Mouse (Mus musculus): ENCODE measurements at regions not wholly inside any gene's neighbourhood (a gene's known extent, or its start where the extent isn't known, plus 50 kb on each side); places are given as distances from the start of the nearest gene placed in this dataset.

DNA sequence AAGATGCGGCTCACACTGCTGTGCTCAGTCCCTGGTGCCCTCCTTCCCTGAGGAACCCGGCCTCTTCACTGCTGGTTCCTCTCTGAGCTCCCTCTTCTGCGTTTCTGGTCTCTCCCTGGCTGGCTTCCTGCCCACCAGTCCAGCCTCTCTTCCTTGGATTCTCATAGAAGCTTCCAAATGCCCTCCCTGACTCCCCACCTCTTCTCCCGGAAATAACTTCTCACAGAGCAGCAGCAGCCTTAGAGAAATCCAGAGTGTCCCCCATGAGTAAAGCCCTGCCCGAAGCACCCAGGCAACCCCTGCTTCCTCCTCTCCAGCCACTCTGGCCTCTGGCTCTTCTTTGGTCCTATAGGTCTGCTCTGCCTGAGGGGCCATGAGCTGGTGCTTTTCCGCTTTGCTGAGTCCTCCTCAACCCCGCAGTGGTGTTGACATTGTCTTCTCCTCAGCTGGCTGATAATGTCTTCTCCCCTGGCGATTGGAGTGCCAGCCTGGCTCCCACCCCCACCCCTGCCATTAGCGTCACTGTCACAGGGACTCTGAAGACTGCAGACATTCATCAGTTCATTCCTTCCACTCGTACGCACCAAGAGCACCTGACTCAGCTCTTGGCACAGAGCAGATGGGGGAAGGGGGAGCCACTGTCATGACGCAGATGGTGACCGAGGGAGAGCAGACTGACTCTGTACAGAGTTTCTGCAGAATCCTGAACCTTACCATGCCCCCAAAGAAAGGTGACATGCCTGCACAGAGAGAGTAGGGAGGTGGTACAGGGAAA is 247.1 kb downstream of the Matn1 start:
- Histone ChIP-seq H3K4me1 (replicated peaks; ENCODE audit: control insufficient read depth, insufficient read depth, low read length) (peaks cover 7% of the 10 kb centered on the region), H3K9ac (replicated peaks; ENCODE audit: low read depth, low read length) (no peak overlapping the region), H3K4me2 (ENCODE audit: low read length) (no peak overlapping the region), H3K4me3 (replicated peaks; ENCODE audit: low read length) (no peak overlapping the region), H3K27ac (ENCODE audit: low read length) (no peak overlapping the region), H3K9me3 (ENCODE audit: control insufficient read depth, low read length) (no peaks in the 10 kb centered on the region; the same call in 1 of the 2 replicates), H3K36me3 (ENCODE audit: control insufficient read depth, insufficient read depth) (no peaks in the 10 kb centered on the region), H3K27me3 (replicated peaks; ENCODE audit: control insufficient read depth, insufficient read depth, low read length) (no peaks in the 10 kb centered on the region)
- WGBS: 54% methylated on average over 13 of the region's 13 CpGs
- 0 out of 2 replicates have a peak, but pooled peaks have one; percentile 26 for ATAC-seq

DNA sequence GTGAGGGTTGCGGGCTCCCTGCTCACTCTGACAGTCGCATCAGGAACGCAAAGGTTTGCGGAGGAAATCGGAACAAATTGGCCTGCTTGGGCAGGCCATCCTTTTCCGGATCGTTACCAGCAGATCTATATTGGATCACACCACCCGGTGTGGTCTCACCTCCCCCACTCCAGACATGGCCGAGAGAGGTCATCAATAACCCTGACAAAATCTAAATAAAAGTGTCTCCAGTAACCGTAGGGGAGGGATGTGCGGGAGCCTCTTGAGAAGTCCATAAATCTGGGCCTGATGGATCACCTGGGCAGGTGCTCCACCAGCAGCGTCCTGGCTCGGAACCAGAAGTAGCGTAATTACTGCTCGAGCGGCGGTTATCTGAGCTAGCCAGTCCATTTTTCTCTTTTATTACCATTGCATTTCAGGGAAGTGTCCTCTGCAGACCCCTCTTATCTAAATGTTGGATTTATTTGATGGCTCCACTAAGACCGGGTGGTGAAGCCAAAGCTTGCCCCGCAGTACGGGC is 249.8 kb downstream of the Matn1 start:
- Histone ChIP-seq H3K4me1 (replicated peaks; ENCODE audit: control insufficient read depth, insufficient read depth, low read length) (peaks cover 7% of the 10 kb centered on the region), H3K4me2 (ENCODE audit: low read length) (no peak overlapping the region), H3K27ac (ENCODE audit: low read length) (no peak overlapping the region), H3K4me3 (replicated peaks; ENCODE audit: low read length) (no peak overlapping the region), H3K9me3 (ENCODE audit: control insufficient read depth, low read length) (no peaks in the 10 kb centered on the region; the same call in 1 of the 2 replicates), H3K36me3 (ENCODE audit: control insufficient read depth, insufficient read depth) (no peaks in the 10 kb centered on the region), H3K27me3 (replicated peaks; ENCODE audit: control insufficient read depth, insufficient read depth, low read length) (no peaks in the 10 kb centered on the region), H3K9ac (replicated peaks; ENCODE audit: low read depth, low read length) (no peak overlapping the region)
- ATAC-seq: no peak
- WGBS: 93% methylated on average over 20 of the region's 20 CpGs

DNA sequence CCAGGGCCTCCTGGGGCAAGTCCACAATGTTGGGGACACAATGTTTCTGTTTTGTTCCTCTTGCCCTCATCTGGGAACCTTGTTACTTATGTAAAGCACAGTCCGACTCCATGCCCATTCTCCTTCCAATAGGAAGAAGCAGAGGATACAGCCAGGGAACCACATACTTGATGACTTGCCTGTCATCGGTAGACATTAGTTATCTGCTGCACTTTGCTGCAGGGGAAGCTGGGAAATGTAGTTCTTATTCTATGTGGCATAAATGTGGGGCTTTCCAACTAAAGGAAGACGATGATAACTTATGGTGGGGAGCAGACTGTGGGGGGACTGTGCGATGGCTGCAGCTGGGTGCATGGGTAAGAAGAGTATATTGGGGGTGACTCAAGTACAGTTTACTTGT is 252.0 kb downstream of the Matn1 start:
- H3K4me2 ChIP-seq (ENCODE audit: low read length): no peak overlapping the region
- 88% methylated on average over 4 of the region's 4 CpGs for WGBS
- no peak overlapping the region for H3K27ac ChIP-seq (ENCODE audit: low read length)
- no peaks in the 10 kb centered on the region for H3K27me3 ChIP-seq (replicated peaks; ENCODE audit: control insufficient read depth, insufficient read depth, low read length)
- H3K36me3 ChIP-seq (ENCODE audit: control insufficient read depth, insufficient read depth): no peaks in the 10 kb centered on the region
- H3K4me3 ChIP-seq (replicated peaks; ENCODE audit: low read length): no peak overlapping the region
- H3K4me1 ChIP-seq (replicated peaks; ENCODE audit: control insufficient read depth, insufficient read depth, low read length): peaks cover 5% of the 10 kb centered on the region
- no peak overlapping the region for H3K9ac ChIP-seq (replicated peaks; ENCODE audit: low read depth, low read length)
- ATAC-seq: no peak
- no peaks in the 10 kb centered on the region for H3K9me3 ChIP-seq (ENCODE audit: control insufficient read depth, low read length)

DNA sequence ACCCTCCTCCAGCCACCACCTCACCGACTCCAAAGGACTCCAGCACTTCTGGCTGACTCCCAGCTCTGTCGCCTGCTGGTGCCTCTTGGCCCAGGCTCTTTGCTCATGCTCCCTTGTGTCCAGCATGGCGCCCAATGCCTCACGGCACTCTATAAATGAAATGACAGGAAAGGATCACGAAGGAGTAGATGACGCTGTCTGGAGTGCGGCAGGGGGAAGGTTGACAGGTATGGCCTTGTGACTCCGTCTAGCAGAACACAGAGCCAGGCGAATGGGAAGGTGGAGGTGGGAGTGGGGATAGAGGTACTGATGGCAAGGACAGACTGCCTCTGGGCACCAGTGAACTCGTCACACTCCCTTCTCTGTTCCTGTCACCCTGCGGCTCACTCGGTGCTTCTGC is 259.5 kb downstream of the Matn1 start:
- ATAC-seq: no peak
- no peak overlapping the region for H3K4me2 ChIP-seq (ENCODE audit: low read length)
- no peak overlapping the region for H3K4me3 ChIP-seq (replicated peaks; ENCODE audit: low read length)
- 95% methylated on average over 12 of the region's 12 CpGs for WGBS
- H3K27ac ChIP-seq (ENCODE audit: low read length): no peak overlapping the region
- H3K4me1 ChIP-seq (replicated peaks; ENCODE audit: control insufficient read depth, insufficient read depth, low read length): peaks cover 19% of the 10 kb centered on the region
- no peaks in the 10 kb centered on the region for H3K27me3 ChIP-seq (replicated peaks; ENCODE audit: control insufficient read depth, insufficient read depth, low read length)
- no peaks in the 10 kb centered on the region for H3K9me3 ChIP-seq (ENCODE audit: control insufficient read depth, low read length)
- H3K36me3 ChIP-seq (ENCODE audit: control insufficient read depth, insufficient read depth): no peaks in the 10 kb centered on the region
- H3K9ac ChIP-seq (replicated peaks; ENCODE audit: low read depth, low read length): no peak overlapping the region

GRCm38 (mm10) chr4:131204722-131205121 is 260.5 kb downstream of the Matn1 start:
- WGBS: 92% methylated on average over 3 of the region's 3 CpGs
- no peak overlapping the region for H3K4me3 ChIP-seq (replicated peaks; ENCODE audit: low read length)
- no peak overlapping the region for H3K9ac ChIP-seq (replicated peaks; ENCODE audit: low read depth, low read length)
- peaks cover 19% of the 10 kb centered on the region for H3K4me1 ChIP-seq (replicated peaks; ENCODE audit: control insufficient read depth, insufficient read depth, low read length)
- H3K9me3 ChIP-seq (ENCODE audit: control insufficient read depth, low read length): no peaks in the 10 kb centered on the region
- H3K27me3 ChIP-seq (replicated peaks; ENCODE audit: control insufficient read depth, insufficient read depth, low read length): no peaks in the 10 kb centered on the region
- H3K27ac ChIP-seq (ENCODE audit: low read length): no peak overlapping the region
- no peak for ATAC-seq
- H3K36me3 ChIP-seq (ENCODE audit: control insufficient read depth, insufficient read depth): no peaks in the 10 kb centered on the region
- H3K4me2 ChIP-seq (ENCODE audit: low read length): no peak overlapping the region

GRCm38 (mm10) chr4:131205127-131205526 is 260.9 kb downstream of the Matn1 start:
- H3K4me3 ChIP-seq (replicated peaks; ENCODE audit: low read length): no peak overlapping the region
- no peak overlapping the region for H3K9ac ChIP-seq (replicated peaks; ENCODE audit: low read depth, low read length)
- H3K27ac ChIP-seq (ENCODE audit: low read length): no peak overlapping the region
- peaks cover 19% of the 10 kb centered on the region for H3K4me1 ChIP-seq (replicated peaks; ENCODE audit: control insufficient read depth, insufficient read depth, low read length)
- no peaks in the 10 kb centered on the region for H3K36me3 ChIP-seq (ENCODE audit: control insufficient read depth, insufficient read depth)
- no peaks in the 10 kb centered on the region for H3K27me3 ChIP-seq (replicated peaks; ENCODE audit: control insufficient read depth, insufficient read depth, low read length)
- no peak overlapping the region for H3K4me2 ChIP-seq (ENCODE audit: low read length)
- WGBS: 77% methylated on average over 2 of the region's 2 CpGs
- H3K9me3 ChIP-seq (ENCODE audit: control insufficient read depth, low read length): no peaks in the 10 kb centered on the region
- ATAC-seq: no peak

GRCm38 (mm10) chr4:131205685-131206084 is 261.5 kb downstream of the Matn1 start:
- Histone ChIP-seq H3K27ac (ENCODE audit: low read length) (no peak overlapping the region; the same call in 1 of the 2 replicates), H3K4me1 (replicated peaks; ENCODE audit: control insufficient read depth, insufficient read depth, low read length) (peaks cover 19% of the 10 kb centered on the region), H3K4me2 (ENCODE audit: low read length) (no peak overlapping the region)

DNA sequence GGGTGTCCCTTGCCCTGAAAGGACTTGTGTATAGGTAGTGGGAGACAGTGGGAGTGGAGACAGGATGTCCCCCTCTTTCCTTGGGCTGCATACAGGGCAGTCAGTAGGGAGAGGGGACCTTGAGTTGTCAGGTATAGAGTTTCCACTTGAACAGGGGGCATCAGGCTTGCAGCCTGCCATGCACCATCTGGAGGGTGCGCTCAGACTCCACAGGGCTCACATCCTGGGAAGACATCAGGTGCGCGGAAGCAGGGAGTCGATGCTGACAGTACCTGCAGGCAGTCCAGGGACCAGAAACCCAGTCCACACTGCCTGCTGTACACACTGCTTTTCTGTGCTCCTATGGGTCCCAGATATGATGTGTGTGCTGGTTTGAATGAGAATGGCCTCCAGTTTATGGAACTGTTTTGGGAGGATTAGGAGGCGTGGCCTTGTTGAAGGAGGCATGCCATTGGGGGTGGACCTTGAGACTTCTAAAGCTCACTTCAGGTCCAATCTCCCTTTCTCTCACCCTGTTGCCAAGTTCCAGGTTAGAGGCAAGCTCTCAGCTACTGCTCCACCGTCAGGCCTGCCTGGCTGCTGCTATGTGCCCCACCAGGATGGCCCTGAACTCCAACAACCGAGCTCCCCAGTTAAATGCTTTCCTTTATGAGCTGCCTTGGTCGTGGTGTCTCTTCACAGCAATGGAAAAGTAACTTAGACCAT is 262.1 kb downstream of the Matn1 start:
- Histone ChIP-seq H3K4me1 (replicated peaks; ENCODE audit: control insufficient read depth, insufficient read depth, low read length) (peaks cover 19% of the 10 kb centered on the region), H3K36me3 (ENCODE audit: control insufficient read depth, insufficient read depth) (no peaks in the 10 kb centered on the region), H3K4me2 (ENCODE audit: low read length) (no peak overlapping the region), H3K9me3 (ENCODE audit: control insufficient read depth, low read length) (no peaks in the 10 kb centered on the region), H3K4me3 (replicated peaks; ENCODE audit: low read length) (no peak overlapping the region), H3K9ac (replicated peaks; ENCODE audit: low read depth, low read length) (no peak overlapping the region), H3K27ac (ENCODE audit: low read length) (peak overlapping the region; percentile 67), H3K27me3 (replicated peaks; ENCODE audit: control insufficient read depth, insufficient read depth, low read length) (no peaks in the 10 kb centered on the region)
- WGBS: 64% methylated on average over 8 of the region's 8 CpGs
- ATAC-seq: peak; percentile 11; the same call in 1 of the 2 replicates

More at GRCm38 (mm10) chr4:131205685-131206084, 261.5 kb downstream of the Matn1 start:
- WGBS: 31% methylated on average over 4 of the region's 4 CpGs
- Histone ChIP-seq H3K9me3 (ENCODE audit: control insufficient read depth, low read length) (no peaks in the 10 kb centered on the region), H3K9ac (replicated peaks; ENCODE audit: low read depth, low read length) (no peak overlapping the region), H3K36me3 (ENCODE audit: control insufficient read depth, insufficient read depth) (no peaks in the 10 kb centered on the region), H3K27me3 (replicated peaks; ENCODE audit: control insufficient read depth, insufficient read depth, low read length) (no peaks in the 10 kb centered on the region), H3K4me3 (replicated peaks; ENCODE audit: low read length) (no peak overlapping the region)
- ATAC-seq: peak; percentile 41; the same call in 1 of the 2 replicates

DNA sequence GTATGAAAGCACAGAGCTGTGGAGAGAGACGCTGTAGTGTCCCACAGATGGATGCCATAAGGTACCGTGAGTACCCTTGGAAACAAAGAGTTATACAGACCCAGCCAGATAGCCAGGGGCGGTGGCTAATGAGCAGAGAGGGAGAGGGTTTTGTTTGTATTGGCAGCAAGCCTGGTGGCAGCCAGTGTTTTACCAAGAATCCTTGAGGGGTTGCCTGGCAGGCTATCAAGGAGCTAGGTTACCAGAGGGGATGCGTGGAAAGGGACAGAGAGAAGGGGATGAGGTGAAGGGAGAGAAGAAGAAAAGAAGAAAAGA is 262.7 kb downstream of the Matn1 start:
- H3K4me1 ChIP-seq (replicated peaks; ENCODE audit: control insufficient read depth, insufficient read depth, low read length): peaks cover 19% of the 10 kb centered on the region
- H3K4me2 ChIP-seq (ENCODE audit: low read length): no peak overlapping the region
- no peak overlapping the region for H3K9ac ChIP-seq (replicated peaks; ENCODE audit: low read depth, low read length)
- ATAC-seq: peak; percentile 87
- H3K36me3 ChIP-seq (ENCODE audit: control insufficient read depth, insufficient read depth): no peaks in the 10 kb centered on the region
- peak overlapping the region; percentile 67 for H3K27ac ChIP-seq (ENCODE audit: low read length)
- H3K27me3 ChIP-seq (replicated peaks; ENCODE audit: control insufficient read depth, insufficient read depth, low read length): no peaks in the 10 kb centered on the region
- H3K9me3 ChIP-seq (ENCODE audit: control insufficient read depth, low read length): no peaks in the 10 kb centered on the region
- WGBS: 17% methylated on average over 4 of the region's 4 CpGs
- no peak overlapping the region for H3K4me3 ChIP-seq (replicated peaks; ENCODE audit: low read length)
